Mouse (Mus musculus) monocyte, adult 59 days (primary cell): Measurements from ENCODE around the gene Peg3. TPM values are rescaled to one million over a fixed set of nuclear protein-coding genes. Genes with fewer than 3 reads are reported as not detected.

Experiments
- total RNA-seq, 2 experiments: library from RNA; stranded (reverse); gene quantifications; one replicate each; pipeline ENCODE4 v1.2.4; 2023

The Peg3 gene
- total RNA-seq: not detected

GRCm38 (mm10) chr7:6730241-6730640, at the start of gene Peg3, which contains the start of gene Usp29:
Peg3 (minus strand) TSS chr7:6730431.
Usp29 (plus strand) TSS chr7:6730578.

GRCm38 (mm10) chr7:6696241-6697045, 33.8 kb downstream of the Peg3 start, which contains the start of gene Zim1:
Zim1 (minus strand) TSS chr7:6696450.

Other genes with a start within 250 kb of the Peg3 start
- gene Olfr5, start 243.5 kb downstream of the Peg3 start, total RNA-seq: not detected
- not detected for gene Olfr1347, start 230.7 kb downstream of the Peg3 start, total RNA-seq
- not detected for gene Olfr1348, start 221.7 kb downstream of the Peg3 start, total RNA-seq
- gene Olfr1349, start 207.5 kb downstream of the Peg3 start, total RNA-seq: not detected
- not detected for gene Olfr1350, start 165.6 kb downstream of the Peg3 start, total RNA-seq
- gene Zim1, start 34.0 kb downstream of the Peg3 start, total RNA-seq: not detected
- gene Usp29, start 147 bp upstream of the Peg3 start, total RNA-seq: not detected